Mouse (Mus musculus) retina, embryonic 14.5 days (tissue): Measurements from ENCODE around the gene Ubl4a.
"Not testable (repeated sequence)": the region's sequence is repeated elsewhere in the genome, so short reads cannot be mapped to it uniquely, and the experiment has no call there.

ENCODE experiments used
- DNase-seq: peaks from one replicate; pipeline ENCODE4 v3.0.0-alpha.2; 2015; ENCODE audit warnings: low spot score

Ubl4a gene

GRCm38 (mm10) chrX:74372888-74373549 lies at the start of gene Ubl4a, which contains the start of gene Slc10a3:
Gene Ubl4a, minus strand, starts transcription at chrX:74373218.
Gene Slc10a3, minus strand, starts transcription at chrX:74373349.
- DNase-seq: peak; percentile 81

GRCm38 (mm10) chrX:74413377-74413776 lies 40.4 kb upstream of the Ubl4a start:
- DNase-seq: peak; percentile 86

- no peak for DNase-seq
These were observed 35.3 kb upstream of the Ubl4a start for GRCm38 (mm10) chrX:74408340-74408739.

- DNase-seq: no peak
These were observed 27.1 kb upstream of the Ubl4a start for GRCm38 (mm10) chrX:74400136-74400535.

- peak; percentile 84 for DNase-seq
These were observed 19.8 kb upstream of the Ubl4a start, which contains the start of the genes Fam3a and Ikbkg for GRCm38 (mm10) chrX:74392535-74393443. Gene Fam3a, minus strand, starts transcription at chrX:74393272. Gene Ikbkg, plus strand, starts transcription at chrX:74393290.

GRCm38 (mm10) chrX:74388153-74388552 lies 15.1 kb upstream of the Ubl4a start:
- no peak for DNase-seq

GRCm38 (mm10) chrX:74384451-74384850 lies 11.4 kb upstream of the Ubl4a start:
- DNase-seq: no peak

- DNase-seq: peak; percentile 61
These were observed 4.7 kb downstream of the Ubl4a start for GRCm38 (mm10) chrX:74368209-74368909.

GRCm38 (mm10) chrX:74367512-74367911 lies 5.5 kb downstream of the Ubl4a start:
- no peak for DNase-seq

GRCm38 (mm10) chrX:74359171-74359570 lies 13.8 kb downstream of the Ubl4a start:
- no peak for DNase-seq

- not testable (repeated sequence) for DNase-seq
These were observed 15.9 kb downstream of the Ubl4a start for GRCm38 (mm10) chrX:74357069-74357468.

GRCm38 (mm10) chrX:74353467-74353770 lies 19.6 kb downstream of the Ubl4a start, which contains the start of gene Lage3:
Gene Lage3, minus strand, starts transcription at chrX:74353618.
- peak; percentile 78 for DNase-seq

GRCm38 (mm10) chrX:74352645-74353466 lies 20.2 kb downstream of the Ubl4a start:
- DNase-seq: no peak

- DNase-seq: no peak
These were observed 42.7 kb downstream of the Ubl4a start for GRCm38 (mm10) chrX:74330166-74330930.

GRCm38 (mm10) chrX:74329215-74329671 lies 43.8 kb downstream of the Ubl4a start:
- DNase-seq: peak; percentile 6

GRCm38 (mm10) chrX:74328725-74329161 lies 44.3 kb downstream of the Ubl4a start, which contains the start of gene Plxna3:
Gene Plxna3, plus strand, starts transcription at chrX:74329066.
- peak; percentile 75 for DNase-seq
